Mouse (Mus musculus) midbrain, embryonic 11.5 days (tissue): ENCODE data around the gene Leng9. TPM values are rescaled to one million over a fixed set of nuclear protein-coding genes. Genes with fewer than 3 reads are reported as not detected.

ENCODE experiments used
- ATAC-seq: fragments of 200-750 bp; cut with Nextera tagmentation; 2 replicates; pipeline ENCODE4 v1.8.0; 2017; ENCODE audit warnings: moderate TSS enrichment, moderate library complexity; ENCODE audit not compliant: low FRiP score
- DNase-seq: peaks from one replicate; pipeline ENCODE4 v3.0.0; 2015; ENCODE audit warnings: low spot score; ENCODE audit errors: missing footprints
- H3K27ac ChIP-seq: fragments of 300-500 bp; sonication (generic); 2 replicates; pipeline ENCODE4 v1.5.1; 2014; ENCODE audit warnings: low read depth, low read length
- H3K27me3 ChIP-seq: fragments of 300-500 bp; sonication (generic); 2 replicates; pipeline ENCODE4 v1.6.1; 2014; ENCODE audit warnings: mild to moderate bottlenecking, low read length, moderate library complexity, mixed read lengths; ENCODE audit not compliant: control insufficient read depth, insufficient read depth
- H3K36me3 ChIP-seq: fragments of 300-500 bp; sonication (generic); 2 replicates; pipeline ENCODE4 v1.6.1; 2014; ENCODE audit warnings: mild to moderate bottlenecking, low read length, moderate library complexity, mixed read lengths; ENCODE audit not compliant: control insufficient read depth, insufficient read depth
- H3K4me1 ChIP-seq: fragments of 300-500 bp; sonication (generic); 2 replicates; pipeline ENCODE4 v1.6.1; 2014; ENCODE audit warnings: low read length; ENCODE audit not compliant: control insufficient read depth, insufficient read depth
- H3K4me2 ChIP-seq: fragments of 300-500 bp; sonication (generic); 2 replicates; pipeline ENCODE4 v1.6.1; 2014; ENCODE audit warnings: mild to moderate bottlenecking, moderate library complexity
- H3K4me3 ChIP-seq: fragments of 300-500 bp; sonication (generic); 2 replicates; pipeline ENCODE4 v1.5.1; 2014; ENCODE audit warnings: low read depth, low read length
- H3K9ac ChIP-seq: fragments of 300-500 bp; sonication (generic); 2 replicates; pipeline ENCODE4 v1.6.1; 2014; ENCODE audit warnings: low read length
- H3K9me3 ChIP-seq: fragments of 300-500 bp; sonication (generic); 2 replicates; pipeline ENCODE4 v1.6.1; 2016; ENCODE audit warnings: low read length; ENCODE audit not compliant: control insufficient read depth
- WGBS: fragments of 180-500 bp; shearing (Covaris S2); extraction: QIAGEN DNeasy Blood & Tissue Kit; methylation state at CpG from one replicate; pipeline ENCODE4 v1.1.7; 2014; 5-methylcytosine and 5-hydroxymethylcytosine counted together
- polyA plus RNA-seq: library from polyadenylated mRNA; unstranded; fragments of >200 nt; fragmentation: Nextera tagmentation; extraction: Ambion mirVana; gene quantifications from 2 replicates; pipeline ENCODE4 v1.2.1, GENCODE M21; 2014

The Leng9 gene
- polyA plus RNA-seq, 1 experiment from 2014 or later, result 2.0 TPM

GRCm38 (mm10) chr7:4122783-4123182 lies 27.4 kb downstream of the Leng9 start:
- Histone ChIP-seq H3K9ac (peak overlapping the region; percentile 44; the same call in 1 of the 2 replicates), H3K4me3 (no peak overlapping the region), H3K9me3 (no peaks in the 10 kb centered on the region), H3K36me3 (peaks cover 1% of the 10 kb centered on the region; the same call in 1 of the 2 replicates), H3K27ac (peak overlapping the region; percentile 97), H3K27me3 (no peaks in the 10 kb centered on the region), H3K4me2 (peak overlapping the region; percentile 30), H3K4me1 (peaks cover 52% of the 10 kb centered on the region)
- ATAC-seq (no peak), DNase-seq (peak; percentile 81)
- WGBS, result 84% methylated on average over 10 of the region's 10 CpGs

GRCm38 (mm10) chr7:4122076-4122768 lies 28.0 kb downstream of the Leng9 start:
- H3K9ac ChIP-seq, result peak overlapping the region; percentile 44; the same call in 1 of the 2 replicates
- WGBS, result 57% methylated on average over 11 of the region's 11 CpGs
- H3K9me3 ChIP-seq, result no peaks in the 10 kb centered on the region
- peak overlapping the region; percentile 97 for H3K27ac ChIP-seq
- DNase-seq (peak; percentile 77), ATAC-seq (no peak)
- peak overlapping the region; percentile 30 for H3K4me2 ChIP-seq
- H3K4me3 ChIP-seq, result no peak overlapping the region; the same call in 1 of the 2 replicates
- H3K4me1 ChIP-seq, result peaks cover 52% of the 10 kb centered on the region
- H3K27me3 ChIP-seq, result no peaks in the 10 kb centered on the region
- H3K36me3 ChIP-seq, result no peaks in the 10 kb centered on the region; the same call in 1 of the 2 replicates

- Histone ChIP-seq H3K4me3 (peak overlapping the region; percentile 64), H3K4me2 (peak overlapping the region; percentile 77), H3K36me3 (no peaks in the 10 kb centered on the region), H3K27ac (peak overlapping the region; percentile 58), H3K27me3 (no peaks in the 10 kb centered on the region), H3K9me3 (no peaks in the 10 kb centered on the region), H3K9ac (peak overlapping the region; percentile 81), H3K4me1 (peaks cover 46% of the 10 kb centered on the region)
- DNase-seq, result peak; percentile 84
- WGBS, result 14% methylated on average over 15 of the region's 19 CpGs
- peak; percentile 4; the same call in 1 of the 2 replicates for ATAC-seq
These were observed 29.9 kb downstream of the Leng9 start for GRCm38 (mm10) chr7:4119976-4120921.

GRCm38 (mm10) chr7:4119344-4119902 lies 30.8 kb downstream of the Leng9 start, which contains the start of gene Ttyh1:
TSS of gene Ttyh1 (plus strand) at chr7:4119408.
- Histone ChIP-seq H3K9me3 (no peaks in the 10 kb centered on the region), H3K9ac (peak within 1 kb of the TSS; percentile 81), H3K4me1 (peaks cover 38% of the 10 kb centered on the region), H3K4me3 (peak within 1 kb of the TSS; percentile 64), H3K27me3 (no peaks in the 10 kb centered on the region), H3K4me2 (peak within 1 kb of the TSS; percentile 77), H3K36me3 (no peaks in the 10 kb centered on the region), H3K27ac (peak within 1 kb of the TSS; percentile 58)
- ATAC-seq (peak; percentile 22), DNase-seq (peak; percentile 94)
- 2% methylated on average over 37 of the region's 37 CpGs for WGBS

- ATAC-seq (no peak), DNase-seq (no peak)
- no peak overlapping the region for H3K4me2 ChIP-seq
- no peaks in the 10 kb centered on the region for H3K27me3 ChIP-seq
- H3K27ac ChIP-seq, result no peak overlapping the region
- no peak overlapping the region for H3K9ac ChIP-seq
- peaks cover 18% of the 10 kb centered on the region for H3K4me1 ChIP-seq
- H3K36me3 ChIP-seq, result no peaks in the 10 kb centered on the region
- 75% methylated on average over 8 of the region's 8 CpGs for WGBS
- no peaks in the 10 kb centered on the region for H3K9me3 ChIP-seq
- H3K4me3 ChIP-seq, result no peak overlapping the region
These were observed 32.9 kb downstream of the Leng9 start for GRCm38 (mm10) chr7:4117050-4117814.

- no peak overlapping the region for H3K4me3 ChIP-seq
- DNase-seq, result no peak
- H3K9me3 ChIP-seq, result no peaks in the 10 kb centered on the region
- H3K27me3 ChIP-seq, result no peaks in the 10 kb centered on the region
- H3K9ac ChIP-seq, result no peak overlapping the region
- no peaks in the 10 kb centered on the region for H3K36me3 ChIP-seq
- no peaks in the 10 kb centered on the region for H3K4me1 ChIP-seq
- no peak overlapping the region for H3K27ac ChIP-seq
- H3K4me2 ChIP-seq, result no peak overlapping the region
- ATAC-seq, result no peak
- WGBS, result 54% methylated on average over 3 of the region's 3 CpGs
These were observed 38.4 kb downstream of the Leng9 start for GRCm38 (mm10) chr7:4111766-4112165.

- WGBS, result 24% methylated on average over 4 of the region's 4 CpGs
- DNase-seq (peak; percentile 91), ATAC-seq (0 out of 2 replicates have a peak, but pooled peaks have one; percentile 44)
These were observed 46.8 kb downstream of the Leng9 start for GRCm38 (mm10) chr7:4103411-4103810.

GRCm38 (mm10) chr7:4101144-4101543 lies 49.0 kb downstream of the Leng9 start:
- ATAC-seq, result no peak
- H3K9ac ChIP-seq, result no peak overlapping the region
- H3K36me3 ChIP-seq, result no peaks in the 10 kb centered on the region
- H3K27me3 ChIP-seq, result no peaks in the 10 kb centered on the region
- H3K27ac ChIP-seq, result no peak overlapping the region
- no peaks in the 10 kb centered on the region for H3K4me1 ChIP-seq
- H3K4me2 ChIP-seq, result no peak overlapping the region
- no peak for DNase-seq
- no peaks in the 10 kb centered on the region for H3K9me3 ChIP-seq
- no peak overlapping the region for H3K4me3 ChIP-seq
- WGBS, result 84% methylated on average over 5 of the region's 5 CpGs

More at GRCm38 (mm10) chr7:4103411-4103810, 46.8 kb downstream of the Leng9 start:
- H3K9me3 ChIP-seq, result no peaks in the 10 kb centered on the region
- no peak overlapping the region for H3K4me3 ChIP-seq
- no peak overlapping the region for H3K4me2 ChIP-seq
- no peaks in the 10 kb centered on the region for H3K27me3 ChIP-seq
- H3K36me3 ChIP-seq, result no peaks in the 10 kb centered on the region
- no peak overlapping the region for H3K9ac ChIP-seq
- no peak overlapping the region for H3K27ac ChIP-seq
- H3K4me1 ChIP-seq, result no peaks in the 10 kb centered on the region
